ENCODE assay signal across 11 mouse cellular contexts in the genomic region with DNA sequence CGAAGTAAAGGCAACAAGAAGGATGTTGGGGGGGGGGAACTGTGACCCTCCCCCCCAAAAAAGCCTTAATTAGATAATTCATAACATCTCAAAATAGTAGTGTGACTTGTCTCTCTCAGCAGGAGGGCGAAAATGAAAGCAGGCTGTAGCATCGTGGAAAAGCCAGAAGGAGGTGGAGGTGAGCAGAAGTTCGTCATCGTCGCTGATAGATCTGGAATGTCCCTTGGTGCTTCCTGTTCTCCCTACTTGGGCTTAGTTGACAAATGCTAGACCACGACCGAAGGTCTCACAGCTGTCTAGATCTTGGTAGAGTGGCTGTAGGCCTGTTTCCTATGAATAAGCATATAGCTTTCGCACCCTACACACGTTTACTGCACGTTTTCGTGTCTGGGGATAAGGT. TPM values are rescaled to one million over a fixed set of nuclear protein-coding genes. Genes with fewer than 3 reads are reported as not detected.
DNase-seq lines count a peak whose midpoint lies in the region; ATAC-seq and TF ChIP-seq lines count a peak whose summit lies in the region.
"Had no signal": no experiment of that assay in that cellular context is flagged by ENCODE, and none has a peak within 500 bp of the region (broad histone marks: within the 10 kb centered on the region; RNA-seq: fewer than 3 reads in every experiment).

No protein-coding gene starts in this region.

- no peaks in the 10 kb centered on the region for H3K9me3 ChIP-seq in heart, embryonic 16.5 days (replicated peaks; ENCODE audit: control insufficient read depth, low read length)
- H3K9me3 ChIP-seq in lung, postnatal 0 days (ENCODE audit: low read length): no peaks in the 10 kb centered on the region
- no peaks in the 10 kb centered on the region for H3K9me3 ChIP-seq in embryonic facial prominence, embryonic 14.5 days (ENCODE audit: control insufficient read depth, low read length)
- no peaks in the 10 kb centered on the region for H3K9me3 ChIP-seq in midbrain, embryonic 16.5 days (replicated peaks; ENCODE audit: control insufficient read depth, low read length, poor library complexity, severe bottlenecking)
- H3K9me3 ChIP-seq: forebrain, embryonic 10.5 days had no signal

- no peak for ATAC-seq in heart, embryonic 16.5 days (replicated peaks; ENCODE audit: extremely low read depth, insufficient read depth, low FRiP score)
- ATAC-seq in lung, postnatal 0 days: no peak
- ATAC-seq in embryonic facial prominence, embryonic 14.5 days (ENCODE audit: low read depth): no peak
- ATAC-seq in midbrain, embryonic 16.5 days: no peak

- H3K4me3 ChIP-seq in heart, embryonic 16.5 days (ENCODE audit: low read length): no peak overlapping the region
- H3K4me3 ChIP-seq in lung, postnatal 0 days (ENCODE audit: low read depth, low read length): no peak overlapping the region
- no peak overlapping the region for H3K4me3 ChIP-seq in embryonic facial prominence, embryonic 14.5 days (ENCODE audit: low read depth, low read length)
- H3K4me3 ChIP-seq in small intestine, adult 2 months (ENCODE audit: low read depth, low read length): peak overlapping the region; percentile 37; the same call in 1 of the 2 replicates
- no peak overlapping the region for H3K4me3 ChIP-seq in midbrain, embryonic 16.5 days (ENCODE audit: low read depth, low read length)

- TF ChIP-seq CTCF in lung, postnatal 0 days (IDR thresholded peaks at IDR 0.05): peak; percentile 31
- TF ChIP-seq CTCF in small intestine, adult 2 months (IDR thresholded peaks at IDR 0.05; ENCODE audit: extremely low read depth, insufficient read length, insufficient replicate concordance, low read depth, low read length): peak; percentile 36; the same call in 1 of the 2 replicates

- H3K4me1 ChIP-seq in heart, embryonic 16.5 days (ENCODE audit: control insufficient read depth, insufficient read depth, low read length): peaks cover 32% of the 10 kb centered on the region
- no peaks in the 10 kb centered on the region; the same call in 1 of the 2 replicates for H3K4me1 ChIP-seq in lung, postnatal 0 days (ENCODE audit: insufficient read depth, low read depth, low read length)
- peaks cover 7% of the 10 kb centered on the region; the same call in 1 of the 2 replicates for H3K4me1 ChIP-seq in embryonic facial prominence, embryonic 14.5 days (ENCODE audit: control insufficient read depth, insufficient read depth, low read length)
- H3K4me1 ChIP-seq in small intestine, adult 2 months (ENCODE audit: control insufficient read depth, insufficient read depth, insufficient read length, low read length): peaks cover 13% of the 10 kb centered on the region; the same call in 1 of the 2 replicates
- H3K4me1 ChIP-seq in midbrain, embryonic 16.5 days (ENCODE audit: control insufficient read depth, insufficient read depth, low read length): peaks cover 15% of the 10 kb centered on the region

- DNase-seq in heart, adult 18-20 months: no peak
- DNase-seq in lung, postnatal 0 days (ENCODE audit: low spot score): peak; percentile 42
- no peak for DNase-seq in lung, postnatal 25 days (ENCODE audit: low spot score)
- DNase-seq in embryonic facial prominence, embryonic 14.5 days (ENCODE audit: low spot score): no peak
- no peak for DNase-seq in adrenal gland, postnatal 14 days
- DNase-seq: gastrocnemius, postnatal 36 days; kidney, adult 18-20 months had no signal

- H3K4me2 ChIP-seq in heart, embryonic 16.5 days (ENCODE audit: low read depth, low read length): peak overlapping the region; percentile 87
- H3K4me2 ChIP-seq in lung, postnatal 0 days (replicated peaks; ENCODE audit: low read depth, low read length): peak overlapping the region; percentile 69; the same call in 1 of the 2 replicates
- H3K4me2 ChIP-seq in embryonic facial prominence, embryonic 14.5 days (ENCODE audit: low read depth, low read length): peak overlapping the region; percentile 8; the same call in 1 of the 2 replicates
- H3K4me2 ChIP-seq in midbrain, embryonic 16.5 days (ENCODE audit: low read length): no peak overlapping the region

- H3K36me3 ChIP-seq in heart, embryonic 16.5 days (ENCODE audit: control insufficient read depth, insufficient read depth): peaks cover 35% of the 10 kb centered on the region
- H3K36me3 ChIP-seq in lung, postnatal 0 days (ENCODE audit: insufficient read depth, low read length): peaks cover 23% of the 10 kb centered on the region; the same call in 1 of the 2 replicates
- peaks cover 47% of the 10 kb centered on the region for H3K36me3 ChIP-seq in embryonic facial prominence, embryonic 14.5 days (ENCODE audit: control insufficient read depth, insufficient read depth, low read length)
- peaks cover 42% of the 10 kb centered on the region for H3K36me3 ChIP-seq in small intestine, adult 2 months (ENCODE audit: control insufficient read depth, insufficient read depth, low read length)
- peaks cover 32% of the 10 kb centered on the region for H3K36me3 ChIP-seq in midbrain, embryonic 16.5 days (ENCODE audit: control insufficient read depth, insufficient read depth, low read length)

- TF ChIP-seq POLR2A in small intestine, adult 2 months (IDR thresholded peaks at IDR 0.05; ENCODE audit: low read depth, low read length): no peak

- no peak for TF ChIP-seq EP300 in lung, postnatal 0 days (IDR thresholded peaks at IDR 0.05)

- H3K9ac ChIP-seq in heart, embryonic 16.5 days (ENCODE audit: low read length): peak overlapping the region; percentile 10; the same call in 1 of the 2 replicates
- H3K9ac ChIP-seq in lung, postnatal 0 days (replicated peaks; ENCODE audit: low read depth): no peak overlapping the region
- H3K9ac ChIP-seq in embryonic facial prominence, embryonic 14.5 days (ENCODE audit: low read depth, low read length): no peak overlapping the region
- no peak overlapping the region for H3K9ac ChIP-seq in midbrain, embryonic 16.5 days (ENCODE audit: low read depth, low read length)

- H3K27ac ChIP-seq in heart, embryonic 16.5 days (ENCODE audit: low read length): no peak overlapping the region
- H3K27ac ChIP-seq in lung, postnatal 0 days (ENCODE audit: low read length): no peak overlapping the region
- H3K27ac ChIP-seq in embryonic facial prominence, embryonic 14.5 days (replicated peaks; ENCODE audit: low read depth, low read length): no peak overlapping the region
- H3K27ac ChIP-seq in small intestine, adult 2 months (ENCODE audit: insufficient read depth, low read depth, low read length): peak overlapping the region; percentile 82; the same call in 1 of the 2 replicates
- no peak overlapping the region for H3K27ac ChIP-seq in midbrain, embryonic 16.5 days (ENCODE audit: low read length)
- H3K27ac ChIP-seq: forebrain, embryonic 10.5 days had no signal

- no peaks in the 10 kb centered on the region for H3K27me3 ChIP-seq in heart, embryonic 16.5 days (ENCODE audit: control insufficient read depth, insufficient read depth, low read length)
- no peaks in the 10 kb centered on the region for H3K27me3 ChIP-seq in lung, postnatal 0 days (replicated peaks; ENCODE audit: insufficient read depth, low read length)
- H3K27me3 ChIP-seq in embryonic facial prominence, embryonic 14.5 days (replicated peaks; ENCODE audit: control insufficient read depth, insufficient read depth, low read length): no peaks in the 10 kb centered on the region
- H3K27me3 ChIP-seq in small intestine, adult 2 months (ENCODE audit: control insufficient read depth, insufficient read depth, low read length): no peaks in the 10 kb centered on the region
- no peaks in the 10 kb centered on the region for H3K27me3 ChIP-seq in midbrain, embryonic 16.5 days (ENCODE audit: control insufficient read depth, insufficient read depth, low read depth, low read length)

- 62% methylated on average over 12 of the region's 12 CpGs for WGBS in heart, embryonic 16.5 days
- WGBS in lung, postnatal 0 days: 58% methylated on average over 12 of the region's 12 CpGs
- WGBS in embryonic facial prominence, embryonic 14.5 days: 84% methylated on average over 12 of the region's 12 CpGs
- 48% methylated on average over 12 of the region's 12 CpGs for WGBS in small intestine, adult 2 months
- 87% methylated on average over 12 of the region's 12 CpGs for WGBS in midbrain, embryonic 16.5 days

RNA-seq across cellular contexts. Expression of a gene that starts 1.9 kb away (rescaled TPM):
- 11.5 and 11.8 TPM in 2 replicates for polyA plus RNA-seq in heart, embryonic 16.5 days (2015; fragmentation: Nextera tagmentation; extraction: Ambion mirVana)
- 10 to 100 TPM; 18.6 to 20.9 TPM for total RNA-seq in heart, adult 18-20 months (2021)
- polyA plus RNA-seq in lung, postnatal 0 days (2015; fragmentation: Nextera tagmentation; extraction: Ambion mirVana): 13.8 and 15.6 TPM in 2 replicates
- polyA plus RNA-seq in embryonic facial prominence, embryonic 14.5 days (2014; fragmentation: Nextera tagmentation; extraction: Ambion mirVana): 10.4 and 10.8 TPM in 2 replicates
- 10.6 and 19.9 TPM in 2 replicates for polyA plus RNA-seq in small intestine, adult 2 months (2012; rRNA removed)
- 9.7 and 11.4 TPM in 2 replicates for polyA plus RNA-seq in midbrain, embryonic 16.5 days (2015; fragmentation: Nextera tagmentation; extraction: Ambion mirVana)
- 23.4 and 26.2 TPM in 2 replicates for total RNA-seq in adrenal gland, postnatal 14 days (2021)
